Mouse (Mus musculus) kidney, postnatal 14 days (tissue): Measurements from ENCODE around the gene Il21.

Experiments used
- DNase-seq: peaks from one replicate; pipeline ENCODE4 v3.0.0; 2022; ENCODE audit warnings: mixed read lengths

The Il21 gene

GRCm38 (mm10) chr3:37232586-37233222 lies at the start of gene Il21:
TSS of gene Il21 (minus strand) at chr3:37232636.
- DNase-seq: no peak

- DNase-seq: no peak
Observed at GRCm38 (mm10) chr3:37280871-37281270, 48.4 kb upstream of the Il21 start.

GRCm38 (mm10) chr3:37280221-37280620 lies 47.8 kb upstream of the Il21 start:
- DNase-seq: no peak

GRCm38 (mm10) chr3:37274661-37275060 lies 42.2 kb upstream of the Il21 start:
- no peak for DNase-seq

GRCm38 (mm10) chr3:37273092-37273491 lies 40.7 kb upstream of the Il21 start:
- DNase-seq: no peak

GRCm38 (mm10) chr3:37271209-37271608 lies 38.8 kb upstream of the Il21 start:
- peak; percentile 59 for DNase-seq

GRCm38 (mm10) chr3:37269926-37270325 lies 37.5 kb upstream of the Il21 start:
- DNase-seq: peak; percentile 18

- DNase-seq: no peak
Observed at GRCm38 (mm10) chr3:37268338-37268737, 35.9 kb upstream of the Il21 start.

GRCm38 (mm10) chr3:37259331-37259999 lies 27.0 kb upstream of the Il21 start:
- no peak for DNase-seq

DNA sequence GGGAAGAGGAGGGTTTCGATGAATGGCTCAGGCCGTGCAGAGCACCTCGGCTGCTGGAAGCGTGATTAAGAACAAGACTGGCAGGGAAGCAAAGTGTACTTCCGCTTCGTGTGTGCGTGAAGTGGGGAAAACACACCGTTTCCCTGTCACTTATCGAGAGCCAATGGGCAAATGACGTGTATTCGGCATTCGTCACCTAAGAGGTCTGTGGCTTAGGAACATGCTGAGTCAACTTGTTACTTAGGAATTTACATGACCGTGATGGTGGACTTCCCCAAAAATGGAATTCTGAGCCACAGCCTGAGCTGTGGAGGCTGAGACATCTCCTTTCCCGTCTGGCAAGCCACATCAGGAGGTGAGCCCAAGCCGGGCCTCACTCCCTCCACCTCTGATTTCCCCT lies 25.3 kb upstream of the Il21 start:
- DNase-seq: no peak

DNA sequence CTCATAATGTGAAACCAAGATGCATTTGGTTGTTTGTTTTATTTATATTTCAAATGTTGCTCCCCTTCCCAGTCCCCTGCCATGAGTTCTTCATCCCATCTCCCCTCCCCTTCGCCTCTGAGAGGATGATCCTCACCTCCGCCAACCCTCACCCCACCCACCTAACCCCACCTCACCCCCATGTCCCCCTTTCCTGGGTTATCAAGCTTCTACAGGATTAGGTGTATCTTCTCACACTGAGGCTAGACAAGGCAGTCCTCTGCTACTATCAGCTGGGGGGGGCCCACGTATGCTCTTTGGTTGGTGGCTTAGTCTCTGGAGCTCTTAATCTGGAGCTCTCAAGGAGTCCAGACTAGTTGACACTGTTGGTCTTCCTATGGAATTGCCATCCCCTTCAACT lies 18.5 kb upstream of the Il21 start:
- no peak for DNase-seq

- no peak for DNase-seq
Observed at GRCm38 (mm10) chr3:37235025-37235424, 2.6 kb upstream of the Il21 start.

DNA sequence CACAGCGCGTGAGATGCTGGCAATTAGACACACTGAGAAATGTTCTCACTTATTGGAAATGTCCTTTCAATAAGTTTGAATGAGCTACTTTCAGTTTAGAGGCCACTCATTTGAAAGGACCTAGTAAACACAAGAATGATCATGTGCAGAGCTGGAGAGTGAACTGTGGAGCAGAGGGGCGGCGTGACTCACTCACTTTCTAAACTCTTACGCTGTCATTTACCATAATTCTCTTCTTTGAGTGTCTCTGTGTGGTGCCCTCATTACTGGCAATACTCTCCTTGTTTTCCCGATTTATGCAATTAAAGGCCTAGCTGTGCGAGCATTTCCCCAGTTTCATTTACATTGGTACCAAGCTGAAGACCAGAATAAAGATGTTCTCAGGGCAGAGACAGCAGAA lies 1.3 kb downstream of the Il21 start:
- no peak for DNase-seq

DNA sequence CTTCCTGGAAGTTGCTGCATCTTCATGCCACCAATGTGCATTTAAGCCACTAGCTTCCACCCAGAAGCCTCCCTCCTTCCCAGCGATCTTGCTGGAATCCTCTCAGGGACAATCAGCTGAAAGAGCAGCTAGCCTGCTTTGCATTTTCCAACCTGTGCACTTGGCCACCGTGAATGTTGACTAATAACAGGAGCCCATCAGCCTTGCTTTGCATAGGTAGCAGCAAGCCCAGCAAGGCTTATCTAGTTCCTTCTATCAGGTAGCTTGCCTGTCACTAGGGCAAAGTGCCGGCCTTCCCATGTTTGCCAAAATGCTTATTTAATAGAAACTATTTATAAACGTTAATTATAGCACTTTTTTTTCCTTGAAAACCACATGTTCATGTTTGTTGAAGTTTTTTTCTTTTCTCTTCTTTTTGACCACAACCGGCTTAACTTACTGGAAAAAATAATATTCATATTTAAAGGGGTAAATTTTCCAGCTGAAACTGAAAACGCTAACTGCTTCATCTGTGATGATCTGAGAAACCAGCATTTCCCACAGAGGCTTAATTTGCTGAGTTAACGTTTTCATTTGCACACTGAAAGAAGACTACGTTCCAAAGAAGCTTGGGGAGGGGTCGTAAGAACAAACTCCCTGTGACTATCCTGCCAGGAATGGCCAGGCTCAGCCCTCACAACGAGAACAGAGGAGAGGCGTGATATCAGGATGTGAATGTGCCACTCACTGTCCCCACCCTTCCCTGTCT lies 3.2 kb downstream of the Il21 start:
- no peak for DNase-seq

- DNase-seq: no peak
Observed at GRCm38 (mm10) chr3:37225124-37225523, 7.3 kb downstream of the Il21 start.

DNA sequence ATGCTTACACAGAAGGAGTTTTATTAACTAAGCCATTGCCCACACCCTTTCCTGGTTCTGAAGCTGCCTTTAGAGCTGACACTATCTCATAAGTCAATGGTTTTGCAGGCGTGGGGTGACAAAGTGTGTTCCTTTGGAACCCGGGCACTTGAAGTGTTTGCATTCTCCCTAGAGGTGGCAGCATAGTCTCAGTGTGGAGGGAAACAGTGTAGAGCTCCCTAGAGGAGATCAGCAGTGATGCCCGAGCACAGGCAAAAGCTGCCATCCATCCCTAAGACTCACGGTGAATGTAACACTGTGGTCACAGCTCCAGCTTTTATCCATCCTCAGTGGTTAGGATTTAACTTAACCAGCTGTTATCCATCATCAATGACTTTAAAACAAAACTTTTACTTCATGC lies 13.4 kb downstream of the Il21 start:
- peak; percentile 49 for DNase-seq

- DNase-seq: no peak
Observed at GRCm38 (mm10) chr3:37205226-37205800, 27.1 kb downstream of the Il21 start.

- DNase-seq: peak; percentile 45
Observed at GRCm38 (mm10) chr3:37204556-37204955, 27.9 kb downstream of the Il21 start.

- peak; percentile 86 for DNase-seq
Observed at GRCm38 (mm10) chr3:37203984-37204428, 28.4 kb downstream of the Il21 start.

DNA sequence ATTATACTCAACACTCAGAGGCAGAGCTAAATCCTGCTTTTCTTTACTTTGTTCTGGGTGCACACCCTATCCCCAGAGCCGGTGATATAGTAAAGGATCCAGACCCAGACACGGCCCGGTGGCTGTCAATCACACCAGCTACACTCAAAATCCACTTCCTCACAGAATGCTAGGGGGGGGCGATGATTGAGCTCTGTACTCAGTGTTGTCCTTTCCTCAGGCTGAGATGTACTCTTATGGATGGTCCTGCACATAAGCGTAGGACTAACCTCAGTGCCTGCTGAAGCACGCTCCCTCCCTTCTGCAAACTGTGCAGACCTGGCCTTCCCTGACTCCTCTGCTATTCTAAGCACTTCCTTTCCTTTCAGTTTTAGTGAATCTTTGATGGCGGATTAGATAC lies 29.6 kb downstream of the Il21 start:
- no peak for DNase-seq

DNA sequence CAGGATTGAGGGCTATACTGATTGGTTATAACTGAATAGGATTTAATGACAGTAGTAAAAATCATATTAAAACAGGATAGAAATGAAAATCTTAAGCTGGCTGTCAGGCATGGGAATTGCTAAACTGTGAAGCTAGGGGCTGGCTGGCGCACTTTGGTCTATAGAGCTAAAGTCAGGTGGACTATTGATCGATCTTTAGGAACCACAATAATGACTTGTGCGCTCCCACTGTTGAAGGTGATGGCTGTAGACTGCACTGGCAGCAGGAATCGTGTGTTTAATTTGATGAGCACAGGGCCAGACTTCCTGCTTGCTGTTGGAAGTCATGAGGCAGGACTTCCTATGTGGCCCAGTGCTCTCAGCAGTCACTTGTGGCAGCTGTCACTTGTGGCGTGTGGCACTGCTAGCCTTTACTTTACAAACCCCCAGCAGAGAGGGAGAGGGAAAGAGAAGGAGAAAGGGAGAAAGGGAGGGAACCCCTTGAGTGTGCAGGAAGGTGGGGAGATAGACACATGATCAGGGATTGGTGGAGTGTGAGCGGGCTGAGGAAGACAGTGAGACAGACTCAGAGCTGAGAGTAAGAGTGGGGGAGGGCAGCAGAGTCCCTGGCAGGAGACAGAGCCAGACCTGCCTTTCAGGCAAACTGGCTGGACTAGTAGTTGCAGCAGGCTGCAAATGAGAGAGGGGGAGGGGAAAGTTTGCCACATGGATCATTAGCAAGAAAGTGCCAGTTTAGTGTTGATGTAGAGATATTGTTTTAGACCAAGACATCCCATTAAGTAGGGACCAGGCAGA lies 31.1 kb downstream of the Il21 start:
- DNase-seq: no peak

- DNase-seq: no peak
Observed at GRCm38 (mm10) chr3:37198302-37198701, 34.1 kb downstream of the Il21 start.

DNA sequence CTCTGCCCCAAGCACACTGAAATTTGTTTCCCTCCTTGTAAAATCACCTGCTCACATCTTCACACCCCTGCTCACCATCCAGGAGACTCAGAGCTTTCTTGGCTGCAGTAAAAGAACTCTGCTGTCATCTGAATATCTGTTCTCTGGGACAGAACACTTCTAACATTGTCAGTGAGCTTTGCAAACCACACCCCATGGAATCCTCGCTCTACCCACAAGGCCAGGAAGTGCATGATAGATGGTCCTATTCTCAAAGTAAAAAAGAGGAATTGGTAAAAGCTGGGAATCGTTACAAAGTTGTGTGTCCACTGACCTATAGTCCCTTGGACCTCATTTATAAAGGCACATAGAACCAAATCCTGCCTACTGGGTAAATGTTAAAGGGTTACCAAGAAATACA lies 40.5 kb downstream of the Il21 start:
- no peak for DNase-seq
